Mouse (Mus musculus): Measurements from ENCODE around the gene Ift88.

The Ift88 gene

GRCm38 (mm10) chr14:57534346-57534745 is 110.5 kb downstream of the Ift88 start:
- no peak for DNase-seq

- no peak for DNase-seq
Measured at GRCm38 (mm10) chr14:57534961-57535360, 111.1 kb downstream of the Ift88 start.

GRCm38 (mm10) chr14:57535646-57536045 is 111.8 kb downstream of the Ift88 start:
- DNase-seq = no peak

GRCm38 (mm10) chr14:57536820-57537219 is 113.0 kb downstream of the Ift88 start:
- no peak for DNase-seq

GRCm38 (mm10) chr14:57537261-57538015 is 113.6 kb downstream of the Ift88 start:
- peak; percentile 65 for DNase-seq

GRCm38 (mm10) chr14:57540683-57541082 is 116.8 kb downstream of the Ift88 start:
- peak; percentile 70 for DNase-seq

- no peak for DNase-seq
Measured at GRCm38 (mm10) chr14:57542231-57542630, 118.4 kb downstream of the Ift88 start.

- no peak for DNase-seq
Measured at GRCm38 (mm10) chr14:57543420-57544039, 119.7 kb downstream of the Ift88 start.

GRCm38 (mm10) chr14:57545526-57545925 is 121.7 kb downstream of the Ift88 start:
- DNase-seq = no peak

- no peak for DNase-seq
Measured at GRCm38 (mm10) chr14:57546131-57546530, 122.3 kb downstream of the Ift88 start.

- no peak for DNase-seq
Measured at GRCm38 (mm10) chr14:57546557-57547021, 122.7 kb downstream of the Ift88 start.

GRCm38 (mm10) chr14:57547062-57547461 is 123.2 kb downstream of the Ift88 start:
- no peak for DNase-seq

GRCm38 (mm10) chr14:57552945-57553344 is 129.1 kb downstream of the Ift88 start:
- DNase-seq = no peak

GRCm38 (mm10) chr14:57554434-57554833 is 130.6 kb downstream of the Ift88 start:
- DNase-seq = no peak

GRCm38 (mm10) chr14:57555471-57556070 is 131.7 kb downstream of the Ift88 start:
- DNase-seq = no peak

GRCm38 (mm10) chr14:57556922-57557321 is 133.1 kb downstream of the Ift88 start:
- DNase-seq = no peak

- no peak for DNase-seq
Measured at GRCm38 (mm10) chr14:57565626-57566025, 141.8 kb downstream of the Ift88 start.
